Mouse (Mus musculus) layer of hippocampus, adult 9-11 months (tissue): ENCODE measurements around the gene Avpr2.
A peak's percentile ranks its signal among the peaks of the same experiment; 100 is the strongest.

Experiments
- DNase-seq: peaks from one replicate; pipeline ENCODE4 v3.0.0; 2022

Avpr2 gene

GRCm38 (mm10) chrX:73891551-73892152 is at the start of gene Avpr2:
Gene Avpr2, plus strand, starts transcription at chrX:73892102.
- DNase-seq, result no peak

- DNase-seq, result no peak
Measured at GRCm38 (mm10) chrX:73854326-73855086, 37.4 kb upstream of the Avpr2 start.

- no peak for DNase-seq
Measured at GRCm38 (mm10) chrX:73855087-73855408, 36.9 kb upstream of the Avpr2 start.

GRCm38 (mm10) chrX:73864692-73865091 is 27.2 kb upstream of the Avpr2 start:
- no peak for DNase-seq

- DNase-seq, result no peak
Measured at GRCm38 (mm10) chrX:73867256-73867655, 24.6 kb upstream of the Avpr2 start.

- DNase-seq, result no peak
Measured at GRCm38 (mm10) chrX:73867852-73868251, 24.1 kb upstream of the Avpr2 start.

- no peak for DNase-seq
Measured at GRCm38 (mm10) chrX:73869334-73869733, 22.6 kb upstream of the Avpr2 start.

GRCm38 (mm10) chrX:73871474-73871873 is 20.4 kb upstream of the Avpr2 start:
- DNase-seq, result no peak

GRCm38 (mm10) chrX:73871956-73872355 is 19.9 kb upstream of the Avpr2 start:
- DNase-seq, result no peak

- DNase-seq, result no peak
Measured at GRCm38 (mm10) chrX:73875881-73876280, 16.0 kb upstream of the Avpr2 start.

- no peak for DNase-seq
Measured at GRCm38 (mm10) chrX:73877014-73877413, 14.9 kb upstream of the Avpr2 start.

GRCm38 (mm10) chrX:73880194-73881035 is 11.5 kb upstream of the Avpr2 start:
- peak; percentile 17 for DNase-seq

GRCm38 (mm10) chrX:73881036-73881427 is 10.9 kb upstream of the Avpr2 start:
- no peak for DNase-seq

GRCm38 (mm10) chrX:73881463-73881862 is 10.4 kb upstream of the Avpr2 start:
- no peak for DNase-seq

GRCm38 (mm10) chrX:73892833-73893232 is 931 bp downstream of the Avpr2 start:
- DNase-seq, result no peak

GRCm38 (mm10) chrX:73895719-73896118 is 3.8 kb downstream of the Avpr2 start, which contains the start of gene L1cam:
Gene L1cam, minus strand, starts transcription at chrX:73896105.
- DNase-seq, result peak; percentile 29

GRCm38 (mm10) chrX:73897959-73898358 is 6.1 kb downstream of the Avpr2 start:
- no peak for DNase-seq

- DNase-seq, result no peak
Measured at GRCm38 (mm10) chrX:73910049-73910448, 18.1 kb downstream of the Avpr2 start.

GRCm38 (mm10) chrX:73910451-73910850 is 18.5 kb downstream of the Avpr2 start:
- DNase-seq, result no peak

GRCm38 (mm10) chrX:73911156-73911555 is 19.3 kb downstream of the Avpr2 start:
- DNase-seq, result no peak

- no peak for DNase-seq
Measured at GRCm38 (mm10) chrX:73911588-73911987, 19.7 kb downstream of the Avpr2 start.

- peak; percentile 97 for DNase-seq
Measured at GRCm38 (mm10) chrX:73914827-73915703, 23.2 kb downstream of the Avpr2 start.

GRCm38 (mm10) chrX:73916945-73917344 is 25.0 kb downstream of the Avpr2 start:
- DNase-seq, result no peak
